Mouse (Mus musculus): ENCODE results near the gene Rflna. TPM values are rescaled to one million over a fixed set of nuclear protein-coding genes. Genes with fewer than 3 reads are reported as not detected.

Gene Rflna
- polyA plus RNA-seq, 2 experiments = 0.15 to 0.38 TPM

DNA sequence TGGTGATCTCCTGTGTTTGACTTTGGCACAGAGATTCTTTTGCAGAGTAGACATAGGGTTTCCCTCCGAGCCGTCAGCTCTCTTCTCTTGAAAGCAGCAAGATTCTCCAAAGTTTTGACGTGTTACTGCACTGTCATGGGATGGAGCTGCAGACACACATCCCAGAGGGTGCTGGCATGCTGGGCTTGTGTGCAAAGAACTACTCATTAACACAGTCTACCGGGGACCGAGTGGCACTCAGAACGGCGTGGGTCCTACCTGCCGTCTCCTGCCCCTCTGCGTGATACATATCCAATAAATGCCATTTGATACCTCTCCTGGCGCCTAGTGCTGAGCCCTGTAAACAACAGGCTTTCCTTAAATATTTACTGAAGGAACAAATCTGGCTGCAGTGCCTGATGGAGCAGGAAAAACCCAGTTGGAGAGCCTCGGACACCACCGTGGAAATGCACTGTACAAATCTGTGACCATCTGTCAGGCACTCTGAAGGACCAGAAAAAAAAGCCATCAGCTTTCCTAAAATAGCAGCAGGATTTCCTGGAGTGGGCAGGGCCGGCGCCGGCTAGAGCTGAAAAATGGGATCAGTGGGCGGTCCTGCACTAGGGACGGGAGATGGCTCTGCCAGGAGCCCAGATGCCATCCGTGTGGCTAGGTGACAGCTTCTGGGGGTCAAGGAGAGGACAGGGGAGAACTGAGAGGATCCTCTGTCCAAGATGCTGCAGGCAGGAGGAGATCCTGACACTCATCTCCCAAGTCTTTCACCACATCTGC, 42.7 kb upstream of the Rflna start:
- Histone ChIP-seq H3K27ac (no peak overlapping the region), H3K9ac (replicated peaks) (no peak overlapping the region), H3K27me3 (ENCODE audit: control insufficient read depth, insufficient read depth, low read length) (no peaks in the 10 kb centered on the region), H3K9me3 (ENCODE audit: control insufficient read depth, low read length) (peaks cover 2% of the 10 kb centered on the region; the same call in 1 of the 2 replicates), H3K4me2 (ENCODE audit: low read depth) (no peak overlapping the region), H3K4me1 (replicated peaks; ENCODE audit: control insufficient read depth in 2 of 2, insufficient read depth in 2 of 2, low read length in 1 of 2) (no peaks in the 10 kb centered on the region), H3K4me3 (ENCODE audit: insufficient read depth in 1 of 2, low read depth in 2 of 2, low read length in 2 of 2) (no peak overlapping the region), H3K36me3 (replicated peaks; ENCODE audit: control insufficient read depth, insufficient read depth, low read depth) (no peaks in the 10 kb centered on the region)
- DNase-seq (ENCODE audit: low read depth in 3 of 3, low spot score in 3 of 3) (no peak), ATAC-seq (ENCODE audit: insufficient read depth) (no peak)
- no peak for TF ChIP-seq EP300 (IDR thresholded peaks at IDR 0.05; ENCODE audit: low read depth)
- no peak for TF ChIP-seq CTCF (IDR thresholded peaks at IDR 0.05; ENCODE audit: low read depth)
- 29% methylated on average over 18 of the region's 18 CpGs for WGBS (ENCODE audit: insufficient replicate concordance)

- WGBS (ENCODE audit: insufficient replicate concordance) = 58% methylated on average over 8 of the region's 8 CpGs
- peaks cover 2% of the 10 kb centered on the region; the same call in 1 of the 2 replicates for H3K9me3 ChIP-seq (ENCODE audit: control insufficient read depth, low read length)
- H3K4me3 ChIP-seq (ENCODE audit: insufficient read depth in 1 of 2, low read depth in 2 of 2, low read length in 2 of 2) = no peak overlapping the region
- ATAC-seq (ENCODE audit: insufficient read depth) (no peak), DNase-seq (ENCODE audit: low read depth in 3 of 3, low spot score in 3 of 3) (no peak)
- no peak overlapping the region for H3K27ac ChIP-seq
- H3K4me1 ChIP-seq (replicated peaks; ENCODE audit: control insufficient read depth in 2 of 2, insufficient read depth in 2 of 2, low read length in 1 of 2) = no peaks in the 10 kb centered on the region
- H3K36me3 ChIP-seq (replicated peaks; ENCODE audit: control insufficient read depth, insufficient read depth, low read depth) = no peaks in the 10 kb centered on the region
- TF ChIP-seq CTCF (IDR thresholded peaks at IDR 0.05; ENCODE audit: low read depth) (no peak), EP300 (IDR thresholded peaks at IDR 0.05; ENCODE audit: low read depth) (no peak)
- no peaks in the 10 kb centered on the region for H3K27me3 ChIP-seq (ENCODE audit: control insufficient read depth, insufficient read depth, low read length)
- H3K9ac ChIP-seq (replicated peaks) = no peak overlapping the region
- no peak overlapping the region for H3K4me2 ChIP-seq (ENCODE audit: low read depth)
Observed at GRCm38 (mm10) chr5:124961433-124961832, 41.6 kb upstream of the Rflna start.

- 39% methylated on average over 7 of the region's 7 CpGs for WGBS (ENCODE audit: insufficient replicate concordance)
- Histone ChIP-seq H3K4me2 (ENCODE audit: low read depth) (no peak overlapping the region), H3K4me1 (replicated peaks; ENCODE audit: control insufficient read depth in 2 of 2, insufficient read depth in 2 of 2, low read length in 1 of 2) (no peaks in the 10 kb centered on the region), H3K27ac (no peak overlapping the region), H3K9ac (replicated peaks) (no peak overlapping the region), H3K9me3 (ENCODE audit: control insufficient read depth, low read length) (peaks cover 2% of the 10 kb centered on the region; the same call in 1 of the 2 replicates), H3K4me3 (ENCODE audit: insufficient read depth in 1 of 2, low read depth in 2 of 2, low read length in 2 of 2) (no peak overlapping the region), H3K27me3 (ENCODE audit: control insufficient read depth, insufficient read depth, low read length) (no peaks in the 10 kb centered on the region), H3K36me3 (replicated peaks; ENCODE audit: control insufficient read depth, insufficient read depth, low read depth) (no peaks in the 10 kb centered on the region)
- ATAC-seq (ENCODE audit: insufficient read depth) (no peak), DNase-seq (ENCODE audit: low read depth in 3 of 3, low spot score in 3 of 3) (no peak)
- TF ChIP-seq CTCF (IDR thresholded peaks at IDR 0.05; ENCODE audit: low read depth) = no peak
- TF ChIP-seq EP300 (IDR thresholded peaks at IDR 0.05; ENCODE audit: low read depth) = no peak
Observed at GRCm38 (mm10) chr5:124962761-124963160, 40.3 kb upstream of the Rflna start.

GRCm38 (mm10) chr5:124963806-124964672, 39.0 kb upstream of the Rflna start:
- TF ChIP-seq EP300 (IDR thresholded peaks at IDR 0.05; ENCODE audit: low read depth) (no peak), CTCF (IDR thresholded peaks at IDR 0.05; ENCODE audit: low read depth) (no peak)
- no peak for ATAC-seq (ENCODE audit: insufficient read depth)
- no peaks in the 10 kb centered on the region for H3K4me1 ChIP-seq (replicated peaks; ENCODE audit: control insufficient read depth in 2 of 2, insufficient read depth in 2 of 2, low read length in 1 of 2)
- no peaks in the 10 kb centered on the region for H3K36me3 ChIP-seq (replicated peaks; ENCODE audit: control insufficient read depth, insufficient read depth, low read depth)
- H3K9ac ChIP-seq (replicated peaks) = no peak overlapping the region
- H3K27me3 ChIP-seq (ENCODE audit: control insufficient read depth, insufficient read depth, low read length) = no peaks in the 10 kb centered on the region
- H3K9me3 ChIP-seq (ENCODE audit: control insufficient read depth, low read length) = peaks cover 2% of the 10 kb centered on the region; the same call in 1 of the 2 replicates
- H3K27ac ChIP-seq = no peak overlapping the region
- no peak overlapping the region for H3K4me3 ChIP-seq (ENCODE audit: insufficient read depth in 1 of 2, low read depth in 2 of 2, low read length in 2 of 2)
- WGBS (ENCODE audit: insufficient replicate concordance) = 48% methylated on average over 22 of the region's 22 CpGs
- H3K4me2 ChIP-seq (ENCODE audit: low read depth) = peak overlapping the region; percentile 28; the same call in 1 of the 2 replicates
- DNase-seq (ENCODE audit: low read depth in 3 of 3, low spot score in 3 of 3) = no peak
